Mouse (Mus musculus): ENCODE data around the gene Pigu.

- TF ChIP-seq CTCF (IDR thresholded peaks at IDR 0.05; ENCODE audit: low read depth, low read length) (no peak), POLR2A (IDR thresholded peaks at IDR 0.05; ENCODE audit: insufficient read depth, low read length) (no peak), EP300 (IDR thresholded peaks at IDR 0.05; ENCODE audit: insufficient read depth, low read depth, low read length) (no peak)
Observed at GRCm38 (mm10) chr2:155372451-155372850, 15.2 kb upstream of the Pigu start.
